Mouse (Mus musculus) hindbrain, embryonic 13.5 days (tissue): ENCODE measurements around the gene Nacc2. TPM values are rescaled to one million over a fixed set of nuclear protein-coding genes. Genes with fewer than 3 reads are reported as not detected.

Source experiments
- ATAC-seq: fragments of 200-750 bp; cut with Nextera tagmentation; 2 replicates; pipeline ENCODE4 v1.8.0; 2017; ENCODE audit warnings: moderate TSS enrichment; ENCODE audit not compliant: low FRiP score
- H3K27ac ChIP-seq: fragments of 300-500 bp; sonication (generic); 2 replicates; pipeline ENCODE4 v1.5.1; 2015; ENCODE audit warnings: inconsistent platforms, mild to moderate bottlenecking, moderate library complexity
- H3K27me3 ChIP-seq: fragments of 300-500 bp; sonication (generic); 2 replicates; pipeline ENCODE4 v1.6.1; 2015; ENCODE audit warnings: mild to moderate bottlenecking, inconsistent platforms
- H3K36me3 ChIP-seq: fragments of 300-500 bp; sonication (generic); 2 replicates; pipeline ENCODE4 v1.6.1; 2015; ENCODE audit warnings: mild to moderate bottlenecking, inconsistent platforms
- H3K4me1 ChIP-seq: fragments of 300-500 bp; sonication (generic); replicated peaks from 2 replicates; pipeline ENCODE4 v1.6.1; 2015; ENCODE audit warnings: inconsistent platforms
- H3K4me2 ChIP-seq: fragments of 300-500 bp; sonication (generic); 2 replicates; pipeline ENCODE4 v1.6.1; 2015; ENCODE audit warnings: inconsistent platforms, mild to moderate bottlenecking, moderate library complexity
- H3K4me3 ChIP-seq: fragments of 300-500 bp; sonication (generic); 2 replicates; pipeline ENCODE4 v1.5.1; 2015; ENCODE audit warnings: mild to moderate bottlenecking, inconsistent platforms
- H3K9ac ChIP-seq: fragments of 300-500 bp; sonication (generic); 2 replicates; pipeline ENCODE4 v1.6.1; 2015; ENCODE audit warnings: mild to moderate bottlenecking, inconsistent platforms
- H3K9me3 ChIP-seq: fragments of 300-500 bp; sonication (generic); 2 replicates; pipeline ENCODE4 v1.6.1; 2016; ENCODE audit warnings: inconsistent platforms
- WGBS: fragments of 180-500 bp; shearing (Covaris S2); methylation state at CpG from one replicate; pipeline ENCODE4 v1.1.7; 2015; 5-methylcytosine and 5-hydroxymethylcytosine counted together
- polyA plus RNA-seq: library from polyadenylated mRNA; unstranded; fragments of >200 nt; fragmentation: Nextera tagmentation; extraction: Ambion mirVana; gene quantifications from 2 replicates; pipeline ENCODE4 v1.2.1, GENCODE M21; 2015

The Nacc2 gene
- polyA plus RNA-seq, 1 experiment from 2014 or later = 14.2 TPM

GRCm38 (mm10) chr2:26089005-26089404 is 34.0 kb downstream of the Nacc2 start:
- Histone ChIP-seq H3K27ac (no peak overlapping the region), H3K4me2 (peak overlapping the region; percentile 21; the same call in 1 of the 2 replicates), H3K36me3 (peaks cover 3% of the 10 kb centered on the region; the same call in 1 of the 2 replicates), H3K4me1 (peaks cover 59% of the 10 kb centered on the region), H3K27me3 (peaks cover 9% of the 10 kb centered on the region; the same call in 1 of the 2 replicates), H3K4me3 (no peak overlapping the region), H3K9ac (no peak overlapping the region), H3K9me3 (no peaks in the 10 kb centered on the region)
- WGBS = 88% methylated on average over 2 of the region's 2 CpGs
- ATAC-seq = no peak

GRCm38 (mm10) chr2:26086926-26087600 is 36.0 kb downstream of the Nacc2 start:
- peaks cover 3% of the 10 kb centered on the region; the same call in 1 of the 2 replicates for H3K36me3 ChIP-seq
- no peak overlapping the region for H3K4me3 ChIP-seq
- no peak overlapping the region for H3K9ac ChIP-seq
- 82% methylated on average over 4 of the region's 4 CpGs for WGBS
- no peaks in the 10 kb centered on the region for H3K27me3 ChIP-seq
- H3K27ac ChIP-seq = no peak overlapping the region
- no peak overlapping the region for H3K4me2 ChIP-seq
- H3K9me3 ChIP-seq = no peaks in the 10 kb centered on the region
- no peak for ATAC-seq
- peaks cover 40% of the 10 kb centered on the region for H3K4me1 ChIP-seq

- Histone ChIP-seq H3K27ac (no peak overlapping the region), H3K4me2 (no peak overlapping the region), H3K4me3 (no peak overlapping the region), H3K27me3 (no peaks in the 10 kb centered on the region), H3K4me1 (peaks cover 38% of the 10 kb centered on the region), H3K36me3 (peaks cover 3% of the 10 kb centered on the region; the same call in 1 of the 2 replicates), H3K9ac (no peak overlapping the region), H3K9me3 (no peaks in the 10 kb centered on the region)
- 85% methylated on average over 4 of the region's 4 CpGs for WGBS
- no peak for ATAC-seq
Observed at GRCm38 (mm10) chr2:26086505-26086904, 36.5 kb downstream of the Nacc2 start.

- Histone ChIP-seq H3K9ac (no peak overlapping the region), H3K27me3 (no peaks in the 10 kb centered on the region), H3K9me3 (no peaks in the 10 kb centered on the region), H3K4me1 (peaks cover 5% of the 10 kb centered on the region), H3K4me3 (no peak overlapping the region), H3K36me3 (peaks cover 3% of the 10 kb centered on the region; the same call in 1 of the 2 replicates), H3K4me2 (no peak overlapping the region), H3K27ac (no peak overlapping the region)
- ATAC-seq = no peak
- 84% methylated on average over 4 of the region's 4 CpGs for WGBS
Observed at GRCm38 (mm10) chr2:26082883-26083282, 40.1 kb downstream of the Nacc2 start.

- H3K27ac ChIP-seq = no peak overlapping the region
- no peak for ATAC-seq
- 88% methylated on average over 3 of the region's 3 CpGs for WGBS
Observed at GRCm38 (mm10) chr2:26080830-26081229, 42.2 kb downstream of the Nacc2 start.

GRCm38 (mm10) chr2:26079409-26079808 is 43.6 kb downstream of the Nacc2 start:
- H3K4me3 ChIP-seq = no peak overlapping the region
- H3K9ac ChIP-seq = no peak overlapping the region
- no peaks in the 10 kb centered on the region for H3K4me1 ChIP-seq
- H3K27ac ChIP-seq = no peak overlapping the region
- no peak overlapping the region for H3K4me2 ChIP-seq
- H3K36me3 ChIP-seq = no peaks in the 10 kb centered on the region
- H3K9me3 ChIP-seq = no peaks in the 10 kb centered on the region
- 77% methylated on average over 4 of the region's 4 CpGs for WGBS
- H3K27me3 ChIP-seq = no peaks in the 10 kb centered on the region
- ATAC-seq = no peak

More at GRCm38 (mm10) chr2:26080830-26081229, 42.2 kb downstream of the Nacc2 start:
- Histone ChIP-seq H3K27me3 (no peaks in the 10 kb centered on the region), H3K4me3 (no peak overlapping the region), H3K4me1 (no peaks in the 10 kb centered on the region), H3K4me2 (no peak overlapping the region), H3K36me3 (peaks cover 3% of the 10 kb centered on the region; the same call in 1 of the 2 replicates), H3K9me3 (no peaks in the 10 kb centered on the region), H3K9ac (0 out of 2 replicates have a peak overlapping the region, but pooled peaks have one; percentile 39)

GRCm38 (mm10) chr2:26077068-26077467 is 46.0 kb downstream of the Nacc2 start:
- Histone ChIP-seq H3K9ac (no peak overlapping the region), H3K27me3 (no peaks in the 10 kb centered on the region), H3K4me1 (no peaks in the 10 kb centered on the region), H3K36me3 (no peaks in the 10 kb centered on the region), H3K4me3 (no peak overlapping the region), H3K27ac (no peak overlapping the region), H3K9me3 (no peaks in the 10 kb centered on the region), H3K4me2 (no peak overlapping the region)
- no peak for ATAC-seq
- 87% methylated on average over 4 of the region's 4 CpGs for WGBS

- Histone ChIP-seq H3K27me3 (no peaks in the 10 kb centered on the region), H3K9me3 (no peaks in the 10 kb centered on the region), H3K4me3 (no peak overlapping the region), H3K4me1 (no peaks in the 10 kb centered on the region), H3K27ac (no peak overlapping the region), H3K4me2 (no peak overlapping the region), H3K36me3 (no peaks in the 10 kb centered on the region), H3K9ac (no peak overlapping the region)
- no peak for ATAC-seq
- WGBS = 81% methylated on average over 2 of the region's 2 CpGs
Observed at GRCm38 (mm10) chr2:26076121-26076520, 46.9 kb downstream of the Nacc2 start.

- Histone ChIP-seq H3K4me1 (no peaks in the 10 kb centered on the region), H3K4me3 (no peak overlapping the region), H3K9ac (no peak overlapping the region), H3K27ac (no peak overlapping the region), H3K36me3 (no peaks in the 10 kb centered on the region), H3K4me2 (no peak overlapping the region), H3K27me3 (no peaks in the 10 kb centered on the region), H3K9me3 (no peaks in the 10 kb centered on the region)
- WGBS = 83% methylated on average over 5 of the region's 5 CpGs
- no peak for ATAC-seq
Observed at GRCm38 (mm10) chr2:26074551-26074950, 48.5 kb downstream of the Nacc2 start.

- Histone ChIP-seq H3K4me3 (no peak overlapping the region), H3K36me3 (no peaks in the 10 kb centered on the region)
- 82% methylated on average over 1 of the region's 1 CpGs for WGBS
Observed at GRCm38 (mm10) chr2:26068592-26068991, 54.4 kb downstream of the Nacc2 start.

GRCm38 (mm10) chr2:26068175-26068574 is 54.8 kb downstream of the Nacc2 start:
- no peak for ATAC-seq
- Histone ChIP-seq H3K4me3 (no peak overlapping the region), H3K9me3 (no peaks in the 10 kb centered on the region), H3K27ac (no peak overlapping the region), H3K9ac (no peak overlapping the region), H3K36me3 (no peaks in the 10 kb centered on the region), H3K4me1 (peaks cover 26% of the 10 kb centered on the region), H3K27me3 (no peaks in the 10 kb centered on the region), H3K4me2 (no peak overlapping the region)
- 79% methylated on average over 7 of the region's 7 CpGs for WGBS

More at GRCm38 (mm10) chr2:26068592-26068991, 54.4 kb downstream of the Nacc2 start:
- no peak for ATAC-seq
- H3K9me3 ChIP-seq = no peaks in the 10 kb centered on the region
- H3K4me1 ChIP-seq = peaks cover 26% of the 10 kb centered on the region
- H3K9ac ChIP-seq = no peak overlapping the region
- H3K27me3 ChIP-seq = no peaks in the 10 kb centered on the region
- H3K27ac ChIP-seq = no peak overlapping the region
- no peak overlapping the region for H3K4me2 ChIP-seq

- H3K9me3 ChIP-seq = no peaks in the 10 kb centered on the region
- WGBS = 64% methylated on average over 14 of the region's 14 CpGs
- H3K36me3 ChIP-seq = no peaks in the 10 kb centered on the region
- ATAC-seq = no peak
- H3K4me1 ChIP-seq = peaks cover 26% of the 10 kb centered on the region
- peak overlapping the region; percentile 52; the same call in 1 of the 2 replicates for H3K27ac ChIP-seq
- no peak overlapping the region for H3K4me2 ChIP-seq
- H3K4me3 ChIP-seq = no peak overlapping the region
- H3K27me3 ChIP-seq = no peaks in the 10 kb centered on the region
- H3K9ac ChIP-seq = 0 out of 2 replicates have a peak overlapping the region, but pooled peaks have one; percentile 0
Observed at GRCm38 (mm10) chr2:26066527-26066926, 56.5 kb downstream of the Nacc2 start.
